Mouse (Mus musculus) testis, adult 2 months (tissue): ENCODE data around the gene Cdx2.

Source experiments
- CTCF ChIP-seq: fragments of 200-500 bp; IDR thresholded peaks from 2 replicates; pipeline ENCODE4 v1.5.1; 2012; ENCODE audit warnings: low read depth, mild to moderate bottlenecking, inconsistent platforms, low read length, moderate library complexity; ENCODE audit not compliant: control insufficient read depth, insufficient read depth, insufficient replicate concordance
- POLR2A ChIP-seq: fragments of 200-500 bp; IDR thresholded peaks from 2 replicates; pipeline ENCODE4 v1.6.1; 2012; ENCODE audit warnings: low read depth, mild to moderate bottlenecking, inconsistent platforms, low read length, moderate library complexity; ENCODE audit not compliant: control insufficient read depth

DNA sequence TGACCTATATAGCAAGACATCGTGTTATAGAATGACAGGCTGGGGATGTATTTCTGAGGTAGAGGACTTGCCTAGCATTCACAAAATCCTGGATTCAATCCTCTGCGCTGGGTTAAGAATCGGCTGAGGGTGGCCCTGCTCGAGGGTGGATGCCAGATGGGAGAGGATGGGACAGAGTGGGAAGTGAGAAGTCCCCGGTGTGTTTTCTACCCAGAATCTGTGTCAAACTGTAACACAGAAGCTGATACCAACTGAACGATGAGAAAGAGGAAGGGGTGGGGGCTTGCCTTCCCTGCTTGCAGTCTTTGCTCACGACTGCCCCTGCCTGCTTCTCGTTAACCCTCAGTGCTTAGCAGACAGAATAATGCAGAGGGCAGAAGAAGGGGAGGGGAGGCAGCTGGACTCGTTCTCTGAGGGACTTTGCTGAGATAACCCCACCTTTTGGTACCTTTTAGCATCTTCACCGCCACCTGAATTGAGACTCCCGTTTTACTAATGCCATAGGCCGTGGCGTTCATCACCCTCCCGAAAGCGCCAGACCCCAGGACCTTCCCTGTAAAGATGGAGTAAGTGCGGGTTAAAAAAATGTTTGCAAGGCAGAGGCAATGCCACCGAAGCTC, 47.2 kb upstream of the Cdx2 start:
- TF ChIP-seq POLR2A (no peak), CTCF (no peak)
